Mouse (Mus musculus) embryo, embryonic 9.5 days (tissue): Measurements from ENCODE around the gene Slc9a8.
A peak's percentile ranks its signal among the peaks of the same experiment; 100 is the strongest.

Experiments used
- DNase-seq: peaks from one replicate; pipeline ENCODE4 v3.0.0-alpha.2; 2017; ENCODE audit errors: extremely low spot score

Slc9a8 gene

DNA sequence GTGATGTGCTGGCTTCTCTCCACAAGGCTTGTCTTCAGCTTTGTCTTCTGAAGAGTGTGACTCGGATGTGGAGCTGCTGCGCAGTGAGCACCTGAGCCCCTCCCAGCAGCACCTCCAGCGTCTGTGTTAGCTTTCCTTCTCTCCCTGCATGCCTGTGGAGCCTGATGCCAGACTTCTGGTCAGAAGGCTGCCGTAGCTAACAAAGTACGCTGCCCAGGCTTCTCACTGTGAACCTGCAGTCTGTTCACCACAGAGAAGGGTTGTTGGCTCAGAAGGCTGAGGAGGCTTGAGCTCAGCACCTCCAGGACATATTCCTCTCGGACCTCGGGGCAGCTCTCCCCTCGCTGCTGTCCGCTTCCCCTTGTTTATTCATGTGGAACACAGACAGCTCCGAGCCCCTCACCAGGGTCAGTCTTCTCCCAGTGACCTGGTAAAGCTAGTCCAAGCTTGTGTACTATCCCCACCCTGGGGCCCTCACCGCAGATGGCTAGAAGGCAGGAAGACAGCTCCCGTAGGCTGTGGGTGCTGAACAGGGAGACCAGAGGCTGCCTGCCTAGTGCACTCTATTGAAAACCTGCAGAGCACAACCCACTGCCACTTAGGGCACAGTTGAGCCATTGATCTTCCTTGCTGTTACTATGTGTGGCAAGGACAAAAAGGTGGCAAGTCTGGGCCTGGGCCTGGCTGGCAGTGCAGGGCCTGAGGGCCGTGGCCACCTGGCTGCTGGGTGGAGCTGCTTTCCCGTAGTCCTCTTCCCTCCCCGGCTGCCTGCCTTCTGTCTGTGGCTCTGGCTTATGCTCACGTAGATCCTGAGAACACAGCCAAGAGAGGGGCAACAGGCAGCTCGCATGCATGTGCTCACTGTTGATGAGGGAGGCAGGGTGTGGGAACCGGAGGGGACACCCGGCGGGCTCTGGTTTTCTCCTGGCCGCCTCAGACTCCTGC lies 28.1 kb downstream of the Slc9a8 start:
- no peak for DNase-seq

DNA sequence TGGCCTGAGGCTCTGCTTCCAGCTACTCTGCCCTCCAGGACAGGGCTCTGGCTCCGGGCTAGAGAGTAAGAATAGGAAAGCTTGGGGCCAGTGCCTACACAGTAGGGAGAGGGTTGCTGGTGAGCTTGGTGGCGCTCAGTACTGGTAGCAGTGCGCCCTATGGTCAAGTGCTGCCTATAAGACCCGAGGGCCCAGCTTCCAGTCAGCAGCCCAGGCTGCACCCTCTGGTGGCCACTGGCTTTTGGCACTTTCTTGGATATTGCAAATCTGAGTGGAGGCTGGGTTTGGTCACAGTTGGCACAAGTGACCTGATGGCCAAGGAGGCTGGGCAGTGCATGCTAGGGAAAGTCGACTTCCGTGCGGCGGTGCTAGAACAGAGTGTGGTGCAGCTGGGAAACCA lies 29.1 kb downstream of the Slc9a8 start:
- DNase-seq, result no peak

DNA sequence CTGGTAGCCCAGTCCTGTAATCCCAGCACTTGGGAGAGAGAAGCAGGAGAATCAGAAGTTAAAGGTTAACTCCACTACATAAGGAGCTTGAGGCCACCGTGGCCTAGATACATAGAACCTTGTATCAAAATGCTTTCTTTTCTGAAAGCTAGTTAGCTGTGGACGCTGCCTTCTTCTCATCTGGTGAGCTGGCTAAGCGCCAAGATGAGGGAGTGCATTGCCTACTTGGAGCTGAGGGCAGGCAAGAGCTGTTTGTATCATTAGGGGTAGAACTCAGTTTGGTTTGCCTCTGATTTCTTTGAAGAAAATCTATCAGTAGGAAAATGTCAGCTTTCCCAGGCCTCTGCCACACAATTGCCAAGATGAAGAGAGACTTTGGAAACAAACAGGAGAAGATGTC lies 32.3 kb downstream of the Slc9a8 start:
- DNase-seq, result no peak

DNA sequence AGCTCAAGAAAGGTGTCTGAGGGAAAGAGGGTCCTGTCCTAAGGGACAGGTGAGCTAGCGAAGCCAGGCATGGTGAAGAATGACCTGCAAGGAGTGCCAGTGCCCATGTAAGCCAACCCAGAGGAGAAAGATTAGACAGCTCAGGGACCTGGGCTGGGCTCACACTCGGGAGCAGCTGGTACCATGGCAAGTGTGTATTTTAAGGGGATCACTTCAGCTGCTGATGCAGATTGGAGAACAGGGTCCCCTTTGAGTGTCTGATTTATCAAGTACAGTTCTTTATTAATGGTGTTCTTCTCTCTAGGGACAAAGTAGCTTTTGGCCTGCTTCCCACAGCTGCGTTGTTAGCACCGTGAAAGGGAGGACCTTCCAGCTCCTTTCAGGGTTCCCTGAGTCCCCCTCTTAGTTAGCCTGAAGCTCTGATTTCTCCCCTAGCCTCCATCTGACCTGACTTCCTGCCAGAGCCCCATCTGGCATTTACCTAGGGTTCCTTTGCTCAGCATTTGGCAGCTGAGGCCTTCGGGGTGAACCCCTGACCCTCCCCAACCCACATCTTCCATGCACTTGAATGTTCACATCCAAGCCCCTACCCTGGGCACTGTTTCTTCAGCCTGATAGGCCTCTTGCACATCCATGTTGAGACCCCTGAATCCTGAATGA lies 35.0 kb downstream of the Slc9a8 start:
- DNase-seq, result no peak

DNA sequence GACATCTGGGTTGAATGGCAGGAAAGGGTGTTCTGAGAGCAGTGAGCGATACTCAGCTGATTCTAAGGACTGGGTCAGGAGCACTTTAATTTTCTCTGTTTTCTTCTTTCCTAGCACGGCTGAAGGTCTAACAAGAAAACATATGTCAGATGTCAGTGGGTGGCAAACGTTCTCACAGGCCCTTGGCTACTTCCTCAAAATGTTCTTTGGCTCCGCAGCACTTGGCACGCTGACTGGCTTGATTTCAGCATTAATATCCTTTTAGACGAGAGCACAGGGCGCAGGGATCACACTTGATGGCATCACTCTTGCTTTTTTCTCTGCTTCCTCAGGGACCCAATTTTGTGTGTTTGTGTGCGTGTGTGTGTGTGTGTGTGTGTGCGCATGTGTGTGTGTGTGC lies 35.7 kb downstream of the Slc9a8 start:
- no peak for DNase-seq

DNA sequence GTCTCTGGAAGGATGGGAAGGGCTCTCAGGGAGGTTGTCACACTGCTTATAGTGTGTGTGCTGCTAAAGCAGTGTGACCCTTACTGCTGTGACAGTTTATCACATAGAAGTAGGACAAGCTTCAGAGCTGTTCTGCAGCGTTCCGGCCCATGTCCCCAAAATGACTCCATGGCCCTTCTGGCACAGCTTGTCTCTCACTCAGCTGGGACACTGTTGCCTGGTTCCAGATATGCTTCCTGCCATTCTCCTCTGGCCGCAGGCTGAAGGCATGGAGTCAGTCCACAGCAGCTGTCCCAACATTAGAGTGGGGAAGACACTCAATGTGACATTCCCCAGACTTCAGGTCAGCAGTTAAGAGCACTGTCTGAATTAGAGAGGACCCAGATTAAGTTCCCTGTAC lies 37.0 kb downstream of the Slc9a8 start:
- DNase-seq, result no peak

DNA sequence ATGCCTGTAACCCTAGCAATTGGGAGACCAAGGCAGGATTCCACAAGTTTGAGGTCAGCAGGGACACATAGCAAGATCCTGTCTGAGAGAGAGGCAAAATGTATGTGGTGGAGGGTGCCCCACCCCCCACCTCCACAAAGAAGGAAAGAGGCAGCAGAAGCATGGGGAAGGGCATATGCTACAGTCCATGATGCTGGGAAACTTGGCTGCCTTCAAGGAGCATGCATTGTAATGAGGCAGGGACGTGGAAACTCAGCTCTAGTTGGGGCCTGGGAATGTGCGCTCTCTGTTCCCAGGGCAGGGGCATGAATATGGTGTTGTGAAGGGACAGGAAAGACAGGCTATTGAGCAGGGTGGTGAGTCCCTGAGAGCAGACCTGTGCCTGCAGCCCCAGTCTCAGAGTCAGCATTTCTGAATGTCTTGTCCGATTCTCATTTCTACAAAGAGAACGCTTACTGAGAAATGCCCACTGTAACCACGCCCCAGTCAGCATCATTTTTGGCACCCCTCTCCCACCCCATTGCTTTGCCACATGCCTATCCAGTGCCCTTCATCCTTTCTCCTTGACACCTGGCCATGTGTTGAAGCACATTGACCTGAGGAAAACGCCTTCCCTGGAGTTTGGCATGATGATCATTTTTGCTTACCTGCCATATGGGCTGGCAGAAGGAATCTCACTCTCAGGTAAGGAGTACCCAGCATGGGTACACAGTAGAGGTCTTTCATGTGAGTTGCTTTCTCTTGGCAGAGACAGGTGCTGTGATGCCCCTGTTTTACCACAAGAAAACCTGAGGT lies 37.8 kb downstream of the Slc9a8 start:
- no peak for DNase-seq

DNA sequence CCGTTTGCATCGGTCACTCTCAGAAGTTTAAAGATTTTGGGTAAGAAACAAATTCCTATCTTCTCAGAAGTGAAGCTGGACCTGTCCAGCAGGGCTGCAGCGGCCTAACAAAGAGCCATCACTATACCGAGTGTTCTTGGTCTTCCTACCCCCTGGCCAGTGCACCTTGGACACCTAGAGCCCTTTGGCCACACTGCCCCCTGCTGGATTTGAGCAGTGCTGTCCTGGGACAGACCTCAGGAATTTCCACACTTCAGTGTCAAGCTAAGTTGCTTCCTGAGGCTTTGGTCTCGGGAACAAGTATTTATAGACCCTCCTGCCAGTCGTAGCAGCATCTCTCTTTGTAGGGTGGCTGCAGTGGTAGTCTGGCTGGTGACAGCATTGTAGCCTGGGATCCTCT lies 41.4 kb downstream of the Slc9a8 start:
- peak; percentile 63 for DNase-seq

DNA sequence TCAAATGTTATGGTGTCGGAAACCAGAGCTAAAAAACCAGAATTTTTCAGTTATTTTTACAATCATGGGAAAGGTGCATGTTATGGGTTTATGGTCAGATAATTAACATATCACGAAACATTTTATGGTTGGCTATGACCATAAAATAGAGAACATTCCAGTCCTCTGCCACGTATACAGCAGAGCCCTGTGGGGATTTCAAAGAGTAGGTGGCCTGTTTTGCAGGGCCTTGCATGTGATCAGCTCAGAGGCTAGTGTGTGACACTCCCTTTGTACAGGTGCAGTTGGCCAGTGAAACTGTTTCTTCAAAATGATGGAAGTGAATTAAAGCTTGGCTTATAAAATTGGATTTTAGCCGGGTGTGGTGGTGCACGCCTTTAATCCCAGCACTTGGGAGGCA lies 42.3 kb downstream of the Slc9a8 start:
- DNase-seq, result no peak

DNA sequence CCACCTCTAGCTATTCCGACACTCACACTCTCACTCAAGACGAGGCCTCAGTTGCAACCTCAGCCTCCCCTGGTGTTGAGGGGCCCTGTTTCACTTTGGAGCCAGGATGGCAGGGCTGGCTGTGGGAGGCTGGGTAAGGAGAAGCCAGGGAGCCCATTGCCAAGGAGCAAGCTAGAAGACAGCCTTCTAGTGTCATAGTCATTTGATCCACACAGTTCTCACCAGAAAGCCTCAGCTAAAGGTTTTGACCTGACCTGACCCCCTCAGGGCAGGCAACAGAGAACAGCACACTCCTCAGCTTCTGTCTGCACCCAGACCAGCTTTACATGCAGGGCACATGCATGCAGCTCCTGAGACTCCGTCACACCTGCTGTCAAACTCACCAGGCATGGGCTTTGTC lies 44.4 kb downstream of the Slc9a8 start:
- DNase-seq, result no peak

DNA sequence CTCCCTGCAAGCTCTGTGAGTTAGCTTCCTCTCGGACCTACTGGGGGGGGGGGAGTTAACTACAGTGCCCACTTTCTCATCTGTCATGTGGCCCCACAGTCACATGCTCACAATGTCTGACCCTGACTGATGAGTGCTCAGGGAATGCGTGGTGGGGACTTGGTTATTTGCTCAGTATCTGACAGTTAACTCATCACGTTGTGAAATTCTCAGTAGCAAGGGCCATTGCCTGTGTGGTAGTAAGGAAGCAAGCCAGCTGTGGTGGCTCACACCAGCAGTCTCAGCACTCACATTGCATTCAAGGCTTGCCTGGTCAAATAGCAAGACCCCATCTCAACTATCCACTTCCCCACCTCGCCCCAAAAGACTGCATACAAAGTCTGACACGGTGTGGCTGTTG lies 45.7 kb downstream of the Slc9a8 start:
- no peak for DNase-seq

DNA sequence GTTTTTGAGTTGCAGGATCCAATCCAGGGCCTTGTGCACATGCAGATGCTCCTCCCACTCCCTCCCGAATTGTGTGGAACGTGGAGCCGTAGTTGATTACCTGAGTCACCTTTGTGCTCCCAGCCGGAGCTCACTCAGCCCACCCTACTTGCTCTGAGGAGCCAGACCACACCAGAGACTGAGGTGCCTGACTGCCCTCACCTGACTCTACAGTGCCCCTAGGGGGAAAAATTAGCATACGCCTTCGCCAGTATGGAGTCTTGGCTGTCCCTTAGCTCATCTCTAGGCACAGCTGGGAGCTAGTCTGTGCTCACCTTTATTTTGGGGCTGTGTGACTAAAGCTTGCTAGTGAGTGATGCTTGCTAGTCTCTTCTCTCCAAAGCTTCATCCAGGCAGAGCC lies 46.9 kb downstream of the Slc9a8 start:
- no peak for DNase-seq

DNA sequence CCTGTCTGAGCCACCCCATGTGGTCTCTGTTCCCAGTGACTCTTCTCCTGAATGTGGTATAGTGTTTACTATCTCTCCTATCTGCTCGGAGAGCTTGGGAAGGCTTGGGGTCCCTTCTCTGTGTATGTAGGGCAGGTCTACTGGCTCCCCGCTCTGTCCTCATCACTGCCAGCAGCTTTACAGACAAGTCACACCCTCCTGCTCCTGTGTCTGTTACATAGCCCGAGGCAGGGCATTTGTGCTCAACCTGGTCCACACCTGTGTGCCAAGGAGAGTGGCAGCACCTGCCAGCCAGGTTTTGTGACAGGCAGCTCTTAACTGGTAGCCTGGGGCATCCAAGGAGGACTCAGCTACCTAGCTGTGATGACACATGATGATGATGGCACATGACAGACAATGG lies 49.1 kb downstream of the Slc9a8 start:
- DNase-seq, result no peak

DNA sequence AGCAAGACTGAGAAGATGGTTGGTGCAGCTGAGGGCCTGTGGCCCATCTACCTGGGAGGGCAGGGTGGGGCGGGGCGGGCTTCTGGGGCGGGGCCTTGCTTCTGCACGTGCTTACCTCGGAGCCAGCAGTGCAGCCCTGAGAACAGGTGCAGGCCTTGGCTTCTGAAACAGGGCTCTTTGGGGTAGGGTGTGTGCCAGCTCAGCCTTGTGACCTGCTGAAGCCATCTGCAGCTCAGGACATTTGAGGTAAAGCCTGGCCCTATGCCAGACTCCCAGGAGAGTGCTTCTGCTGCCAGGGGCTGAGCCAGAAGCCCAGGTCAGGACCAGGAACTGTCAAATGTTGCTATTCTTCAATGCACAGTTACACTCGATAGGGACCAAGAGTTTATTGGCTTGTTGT lies 50.1 kb downstream of the Slc9a8 start:
- no peak for DNase-seq

DNA sequence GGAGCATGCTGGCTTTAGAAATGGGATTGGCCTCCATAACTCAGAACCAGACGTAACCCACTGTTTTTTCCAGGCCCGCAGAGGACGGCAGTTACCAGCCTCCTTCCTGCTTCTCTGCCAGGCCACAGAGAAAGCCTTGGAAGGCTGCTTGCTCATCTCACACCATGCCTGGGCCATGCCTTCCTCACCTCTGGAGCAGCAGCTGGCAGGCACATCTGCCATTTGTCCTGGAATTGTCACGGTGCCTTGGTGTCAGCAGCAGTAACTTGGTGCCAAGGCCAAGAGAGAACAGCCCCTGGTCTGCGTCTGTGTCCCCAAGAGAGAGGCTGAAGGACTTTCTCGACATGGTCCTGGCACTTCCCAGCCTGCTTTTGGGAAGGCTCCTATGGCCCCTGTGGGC lies 52.7 kb downstream of the Slc9a8 start:
- DNase-seq, result no peak

DNA sequence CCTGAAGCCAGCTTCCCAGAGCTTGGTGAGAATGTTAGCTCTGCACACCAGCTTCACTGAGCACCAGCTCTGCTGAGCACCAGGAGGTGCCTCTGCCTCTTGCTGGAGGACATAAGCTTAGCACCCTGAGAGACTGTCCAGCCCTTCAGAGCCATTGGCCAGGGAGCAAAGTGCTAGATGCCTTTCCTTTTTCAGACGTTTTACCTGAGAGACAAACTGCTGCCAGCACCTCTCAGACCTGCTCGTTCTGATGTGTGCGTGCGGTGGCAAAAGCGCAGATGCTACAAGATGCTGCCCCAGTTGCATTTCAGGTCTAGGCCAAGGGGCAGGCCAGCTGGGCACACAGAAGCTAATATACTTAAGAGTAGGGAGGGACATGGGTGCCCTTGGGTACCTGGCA lies 54.1 kb downstream of the Slc9a8 start:
- DNase-seq, result no peak

DNA sequence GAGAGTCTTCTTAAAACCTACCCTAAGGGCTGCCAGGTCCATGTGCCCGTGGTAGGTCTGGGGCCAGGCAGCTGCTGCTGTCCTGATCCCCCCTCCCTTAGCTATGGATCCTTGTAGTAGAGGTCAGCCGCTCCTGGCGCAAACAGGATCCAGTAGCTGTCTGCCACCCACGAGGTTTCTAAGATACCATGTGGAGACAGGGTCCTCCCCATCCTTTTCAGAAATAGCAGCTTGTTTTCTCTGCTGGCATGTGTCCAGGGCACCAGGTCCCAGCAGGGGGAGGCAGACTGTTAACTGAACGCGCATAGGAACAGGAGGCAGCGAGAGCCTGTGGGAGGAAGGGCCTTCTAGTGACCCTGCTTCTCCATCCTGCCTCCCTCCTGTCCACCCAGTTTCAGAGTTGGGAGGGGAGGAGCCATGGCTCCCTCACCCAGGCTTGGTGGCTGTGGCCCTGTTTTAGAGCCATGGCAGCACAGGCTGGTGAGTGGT lies 54.7 kb downstream of the Slc9a8 start:
- DNase-seq, result no peak

DNA sequence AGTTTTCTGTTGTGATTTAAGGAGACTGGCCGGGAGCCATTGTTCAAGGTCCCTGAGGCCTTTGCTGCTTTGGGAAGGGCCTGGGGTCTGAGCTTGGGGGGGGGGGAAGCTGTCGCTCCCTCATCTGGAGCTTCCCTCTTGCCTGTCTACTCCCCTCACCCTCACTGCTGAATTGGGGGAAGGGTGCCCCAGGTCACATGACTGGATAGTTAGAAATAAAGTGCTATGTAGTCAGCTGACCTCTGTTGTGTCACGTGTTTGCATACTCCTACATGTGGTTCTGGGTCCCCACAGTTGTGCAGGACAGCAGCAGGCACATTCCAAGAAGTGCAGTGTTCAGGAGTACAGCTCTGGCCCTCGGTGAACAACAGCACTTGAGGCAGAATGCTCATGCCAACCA lies 55.2 kb downstream of the Slc9a8 start:
- no peak for DNase-seq

DNA sequence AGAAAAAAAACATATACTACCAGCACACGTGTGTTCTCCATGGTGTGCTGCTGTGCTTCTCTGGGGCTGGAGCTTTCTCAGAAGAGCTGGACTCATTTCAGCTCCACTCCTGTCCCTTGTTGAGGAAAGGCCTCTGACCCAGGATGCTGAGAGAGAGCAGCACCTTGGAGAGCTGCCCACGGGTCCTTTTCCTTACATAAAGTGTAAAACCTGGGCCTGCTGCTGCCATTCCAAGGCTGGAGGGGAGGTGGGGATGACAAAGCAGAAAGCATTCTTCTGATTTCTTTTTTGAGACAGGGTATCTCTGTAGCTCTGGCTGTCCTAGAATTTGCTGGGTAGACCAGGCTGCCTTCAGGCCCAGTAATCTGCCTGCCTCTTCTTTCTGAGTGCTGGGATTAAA lies 56.6 kb downstream of the Slc9a8 start:
- DNase-seq, result no peak

DNA sequence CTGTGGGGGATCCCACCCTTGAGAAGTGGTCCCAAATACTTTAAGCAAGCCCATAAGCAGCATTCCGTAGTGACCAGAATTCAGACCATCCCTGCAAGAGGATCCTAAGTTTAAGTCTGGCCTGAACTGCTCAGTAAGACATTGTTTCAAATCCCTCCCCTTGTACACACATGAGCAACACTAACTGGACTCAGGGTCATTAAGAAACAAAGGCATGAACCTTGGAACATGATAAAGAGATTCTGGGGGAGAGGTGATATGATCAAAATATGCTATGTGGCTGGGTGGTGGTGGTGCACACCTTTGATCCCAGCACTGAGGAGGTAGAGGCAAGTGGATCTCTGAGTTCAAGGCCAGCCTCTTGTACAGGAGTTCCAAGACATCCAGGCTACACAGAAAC lies 58.0 kb downstream of the Slc9a8 start:
- no peak for DNase-seq

DNA sequence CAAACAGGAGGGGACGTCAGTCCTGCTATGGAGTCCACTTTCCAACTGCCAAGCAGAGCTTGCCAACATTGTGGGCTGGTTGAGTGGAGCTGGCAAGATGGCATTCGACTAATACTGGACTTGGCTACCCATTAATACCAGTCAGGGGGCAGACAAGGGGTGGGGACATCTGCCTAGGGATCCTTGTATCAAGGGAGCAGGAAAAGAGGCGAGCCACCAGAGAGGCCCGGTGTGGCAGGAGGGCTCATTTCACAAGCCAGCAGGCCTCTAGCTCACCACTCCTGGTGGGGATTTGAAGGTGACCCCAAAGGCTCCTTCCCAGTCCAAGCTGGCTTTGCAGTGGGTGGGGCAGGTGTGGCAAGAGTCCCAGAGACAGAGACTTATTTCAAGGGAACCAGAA lies 61.2 kb downstream of the Slc9a8 start:
- DNase-seq, result no peak

DNA sequence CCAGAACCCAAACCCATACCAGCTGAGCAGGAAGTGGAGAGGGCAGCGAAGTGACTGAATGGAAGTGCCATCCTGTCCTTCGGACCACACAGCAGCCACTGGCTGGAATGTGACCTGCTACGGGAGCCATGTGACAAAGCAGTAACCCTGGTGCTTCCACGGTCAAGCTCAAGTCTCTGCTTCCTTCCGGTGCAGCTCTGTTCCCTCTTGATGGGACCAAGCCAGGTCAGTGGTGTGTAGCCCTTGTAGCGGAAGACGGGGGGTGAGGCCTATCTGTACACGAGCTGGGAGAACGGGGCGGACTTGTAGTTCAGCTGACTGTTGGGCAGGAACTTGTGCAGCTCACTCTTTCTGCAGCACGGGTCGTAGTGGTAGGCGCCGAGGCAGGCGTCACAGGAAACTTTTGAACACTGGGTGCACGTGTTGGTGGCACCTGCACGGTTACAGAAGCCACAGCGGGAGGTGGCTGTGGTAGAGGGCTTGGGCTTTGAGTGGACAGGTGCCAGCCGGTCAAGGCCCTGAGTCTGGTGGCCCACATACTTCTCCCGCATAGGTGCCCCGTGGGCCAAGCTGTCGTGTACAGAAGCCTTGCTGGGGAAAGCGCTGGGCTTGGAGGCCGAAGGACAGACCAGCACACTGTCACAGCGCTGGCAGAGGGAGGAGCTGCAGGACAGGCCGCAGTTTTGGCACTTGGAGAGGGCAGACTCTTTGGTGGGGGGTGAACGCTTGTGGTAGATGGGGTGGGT lies 61.7 kb downstream of the Slc9a8 start:
- no peak for DNase-seq
